Mouse (Mus musculus) common myeloid progenitor, adult 5-6 weeks (primary cell): ENCODE measurements around the gene Gm9507. TPM values are rescaled to one million over a fixed set of nuclear protein-coding genes. Genes with fewer than 3 reads are reported as not detected.
"Not testable (repeated sequence)": the region's sequence is repeated elsewhere in the genome, so short reads cannot be mapped to it uniquely, and the experiment has no call there.

Source experiments
- ATAC-seq: replicated peaks from 2 replicates; pipeline ENCODE4 v1.8.0; 2016; ENCODE audit warnings: low read depth, mild to moderate bottlenecking, moderate TSS enrichment, inconsistent platforms; ENCODE audit not compliant: poor library complexity, severe bottlenecking
- total RNA-seq: library from RNA; stranded (forward); fragments of 200-1000, 187-1606 nt; gene quantifications from 2 replicates; pipeline ENCODE4 v1.2.3, GENCODE M21; 2017

Gm9507 gene
- not detected in 2 replicates for total RNA-seq

- no peak for ATAC-seq
These were observed at the start of gene Gm9507 for GRCm38 (mm10) chr10:77811743-77812142. TSS of gene Gm9507 (minus strand) at chr10:77811843.

GRCm38 (mm10) chr10:77852559-77852958 lies 40.9 kb upstream of the Gm9507 start, which contains the start of gene Gm10318:
TSS of gene Gm10318 (plus strand) at chr10:77852859.
- ATAC-seq, result no peak

GRCm38 (mm10) chr10:77847538-77847937 lies 35.9 kb upstream of the Gm9507 start:
- no peak for ATAC-seq

GRCm38 (mm10) chr10:77846961-77847360 lies 35.3 kb upstream of the Gm9507 start:
- no peak for ATAC-seq

- ATAC-seq, result no peak
These were observed 34.9 kb upstream of the Gm9507 start, which contains the start of gene Gm36176 for GRCm38 (mm10) chr10:77846503-77846902. TSS of gene Gm36176 (plus strand) at chr10:77846803.

GRCm38 (mm10) chr10:77839006-77839405 lies 27.4 kb upstream of the Gm9507 start:
- no peak for ATAC-seq

- ATAC-seq, result no peak
These were observed 24.0 kb upstream of the Gm9507 start, which contains the start of gene Krtap10-10 for GRCm38 (mm10) chr10:77835647-77836046. TSS of gene Krtap10-10 (plus strand) at chr10:77835947.

GRCm38 (mm10) chr10:77826951-77827350 lies 15.3 kb upstream of the Gm9507 start, which contains the start of gene Krtap10-4:
TSS of gene Krtap10-4 (minus strand) at chr10:77827095.
- ATAC-seq, result no peak

GRCm38 (mm10) chr10:77819203-77819602 lies 7.6 kb upstream of the Gm9507 start:
- ATAC-seq, result no peak

- ATAC-seq, result no peak
These were observed 6.9 kb upstream of the Gm9507 start for GRCm38 (mm10) chr10:77818523-77818922.

GRCm38 (mm10) chr10:77815514-77815913 lies 3.9 kb upstream of the Gm9507 start:
- ATAC-seq, result no peak

- no peak for ATAC-seq
These were observed 2.7 kb upstream of the Gm9507 start, which contains the start of gene Gm2696 for GRCm38 (mm10) chr10:77814382-77814781. TSS of gene Gm2696 (plus strand) at chr10:77814682.

- ATAC-seq, result no peak
These were observed 7.5 kb downstream of the Gm9507 start for GRCm38 (mm10) chr10:77804095-77804494.

GRCm38 (mm10) chr10:77798921-77799508 lies 12.6 kb downstream of the Gm9507 start, which contains the start of gene Gm19668:
TSS of gene Gm19668 (minus strand) at chr10:77799133.
- ATAC-seq, result no peak

GRCm38 (mm10) chr10:77798164-77798920 lies 13.3 kb downstream of the Gm9507 start:
- not testable (repeated sequence) for ATAC-seq

- no peak for ATAC-seq
These were observed 14.0 kb downstream of the Gm9507 start for GRCm38 (mm10) chr10:77797677-77798076.

- ATAC-seq, result no peak
These were observed 16.7 kb downstream of the Gm9507 start, which contains the start of gene Gm9639 for GRCm38 (mm10) chr10:77794976-77795375. TSS of gene Gm9639 (minus strand) at chr10:77795076.

- no peak for ATAC-seq
These were observed 23.0 kb downstream of the Gm9507 start for GRCm38 (mm10) chr10:77788621-77789020.

GRCm38 (mm10) chr10:77787876-77788275 lies 23.8 kb downstream of the Gm9507 start, which contains the start of gene Gm7137:
TSS of gene Gm7137 (minus strand) at chr10:77788200.
- not testable (repeated sequence) for ATAC-seq

- ATAC-seq, result not testable (repeated sequence)
These were observed 28.2 kb downstream of the Gm9507 start for GRCm38 (mm10) chr10:77783396-77783795.

GRCm38 (mm10) chr10:77782442-77782841 lies 29.2 kb downstream of the Gm9507 start, which contains the start of gene Gm3250:
TSS of gene Gm3250 (minus strand) at chr10:77782542.
- not testable (repeated sequence) for ATAC-seq
